Mouse (Mus musculus) cortical plate, adult 2 months (tissue): ENCODE results near the gene Podnl1.

Experiments used
- CTCF ChIP-seq: fragments of 200-500 bp; IDR thresholded peaks from 2 replicates; pipeline ENCODE4 v1.5.1; 2011; ENCODE audit warnings: mild to moderate bottlenecking, control low read depth, low read length; ENCODE audit not compliant: insufficient read depth; ENCODE audit errors: extremely low read depth
- POLR2A ChIP-seq: fragments of 200-500 bp; IDR thresholded peaks from 2 replicates; pipeline ENCODE4 v1.6.1; 2011; ENCODE audit warnings: mild to moderate bottlenecking, low read length, control low read depth; ENCODE audit not compliant: insufficient read depth; ENCODE audit errors: extremely low read depth

DNA sequence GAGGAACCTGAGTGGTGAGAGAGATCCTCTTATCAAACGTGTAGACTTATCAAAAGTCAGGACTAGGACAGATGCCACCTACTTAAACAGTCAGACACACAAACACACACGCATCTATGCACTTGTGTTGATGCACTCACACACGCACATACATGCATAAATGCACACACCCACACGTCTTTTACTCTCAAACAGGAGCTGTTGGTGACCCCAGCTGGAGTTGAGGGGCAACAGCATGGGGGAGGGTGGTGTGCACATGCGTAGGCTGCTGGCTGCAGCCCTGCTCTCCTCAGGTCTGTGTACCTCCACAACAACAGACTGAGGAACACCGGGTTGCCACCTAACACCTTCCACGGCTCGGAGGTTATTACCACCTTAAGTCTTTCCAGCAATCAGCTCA, 2.5 kb downstream of the Podnl1 start:
- TF ChIP-seq CTCF = no peak
- TF ChIP-seq POLR2A = no peak
